Mouse (Mus musculus) CD8-positive naive resting alpha-beta T cell, adult 2 months (primary cell): Measurements from ENCODE around the gene Btg1.

ENCODE experiments used
- DNase-seq, 2 experiments: peaks; one replicate each; pipeline ENCODE4 v3.0.0; 2022; ENCODE audit warnings: low read depth in 2 of 2, low spot score in 2 of 2

Btg1 gene

DNA sequence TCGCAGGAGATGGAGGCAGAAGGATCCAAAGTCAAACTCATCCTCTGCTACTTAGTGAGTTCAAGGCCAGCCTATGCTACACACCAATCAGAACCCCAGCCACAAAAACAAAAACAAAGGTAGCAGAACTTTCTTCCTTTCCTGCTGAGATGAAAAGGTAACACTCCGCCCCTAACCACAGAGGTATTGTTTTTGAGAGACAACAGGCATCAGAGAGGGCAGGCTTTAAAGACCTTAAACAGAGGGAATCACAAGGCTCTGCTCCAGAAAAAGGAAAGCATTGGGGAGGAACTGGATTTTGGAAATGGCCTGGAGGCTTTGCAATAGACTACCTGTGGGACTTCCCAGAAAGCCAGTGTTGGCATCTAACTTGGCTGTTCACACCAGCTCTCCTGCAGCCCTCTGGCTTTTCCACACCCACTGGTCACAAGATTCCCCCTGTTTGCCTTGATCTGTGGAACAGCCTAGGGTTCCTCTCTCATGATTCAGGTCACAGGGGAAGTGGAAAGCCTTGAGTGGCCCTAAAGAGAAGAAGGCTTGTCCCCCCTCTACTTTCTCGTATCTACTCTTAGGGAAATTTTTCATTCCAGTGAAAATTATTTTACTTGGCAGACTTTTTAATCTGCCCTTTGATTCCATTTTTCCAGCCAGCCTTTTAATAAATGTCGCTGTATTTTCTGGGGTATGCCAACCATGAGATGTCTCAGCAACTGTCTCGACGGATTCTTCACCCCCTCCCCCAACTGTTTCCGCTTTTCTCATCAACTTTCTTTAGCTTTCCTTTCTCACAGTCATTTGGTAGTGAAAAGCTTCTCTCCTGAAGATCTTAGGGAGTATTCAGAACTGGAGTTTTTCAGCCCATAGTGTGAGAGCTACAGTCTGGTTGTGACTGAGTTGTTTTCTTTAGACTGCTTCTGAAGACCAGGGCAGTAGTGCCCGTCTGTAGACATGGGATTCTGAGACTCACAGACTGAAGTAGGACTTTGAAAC, 7.2 kb upstream of the Btg1 start:
- peak in 1 of 2 experiments; percentile 62 for DNase-seq

DNA sequence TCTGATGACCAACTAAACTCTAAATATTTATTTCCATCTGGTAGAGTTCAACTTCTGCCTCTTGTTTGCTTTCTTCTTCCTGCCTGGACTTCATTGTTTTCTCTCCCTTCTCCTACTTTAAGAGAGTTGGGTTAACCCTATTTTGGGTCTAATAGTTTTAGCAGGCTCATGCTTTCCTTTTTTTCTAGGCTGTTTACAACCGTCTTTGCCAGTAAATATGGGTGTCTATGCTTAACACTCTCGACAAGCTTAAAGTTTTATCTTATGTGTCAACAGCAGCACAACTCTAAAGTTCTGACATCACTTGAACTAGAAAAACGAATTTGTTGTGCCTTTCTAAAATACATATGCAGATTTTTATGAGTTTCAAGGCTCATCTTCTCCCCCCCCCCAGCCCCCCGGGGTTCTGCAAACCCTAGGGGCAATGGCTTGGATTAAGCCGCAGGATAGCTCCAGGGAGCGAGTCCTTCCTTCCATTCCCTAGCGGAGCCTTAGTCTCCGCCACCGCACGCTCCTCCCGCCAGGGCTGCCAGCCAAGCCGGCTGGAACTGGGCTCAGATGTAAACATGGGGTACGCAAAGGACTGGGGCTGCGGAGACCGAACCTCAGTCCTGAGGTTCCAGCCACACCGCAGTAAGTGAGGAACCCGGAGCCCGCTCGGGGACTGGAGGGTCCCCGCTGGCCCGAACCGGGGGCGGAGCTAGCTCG, 651 bp upstream of the Btg1 start:
- DNase-seq: no peak

DNA sequence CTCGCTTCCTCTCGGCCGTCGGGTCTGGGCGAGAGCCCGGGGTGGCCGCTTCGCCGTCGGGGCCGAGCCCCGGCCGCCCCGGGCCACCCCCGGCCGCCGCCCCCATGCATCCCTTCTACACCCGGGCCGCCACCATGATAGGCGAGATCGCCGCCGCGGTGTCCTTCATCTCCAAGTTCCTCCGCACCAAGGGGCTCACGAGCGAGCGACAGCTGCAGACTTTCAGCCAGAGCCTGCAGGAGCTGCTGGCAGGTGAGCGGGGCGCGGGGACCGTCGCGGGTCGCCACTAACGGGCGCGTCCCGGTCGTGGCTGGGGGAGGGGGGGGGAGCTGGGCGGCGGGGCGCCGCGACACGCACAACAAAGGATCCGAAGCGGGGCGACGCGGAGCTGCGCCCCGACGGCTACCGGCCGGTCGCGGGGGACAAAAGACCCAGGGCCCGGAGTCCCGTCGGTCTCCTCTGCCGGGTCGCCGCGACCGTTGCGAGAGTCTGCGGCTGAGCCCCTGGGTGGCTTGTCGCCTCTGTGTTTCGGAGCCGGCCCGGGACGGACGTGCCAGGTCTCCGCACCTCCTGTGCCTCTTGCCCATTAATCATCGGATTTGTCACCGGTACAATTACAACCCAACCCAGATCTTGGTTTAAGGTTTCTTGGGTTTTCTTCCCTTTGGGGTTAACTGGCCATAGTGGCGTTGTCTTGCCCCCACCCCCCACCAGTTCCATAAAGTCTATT, 580 bp downstream of the Btg1 start:
- DNase-seq: peak; percentile 51 to 68

DNA sequence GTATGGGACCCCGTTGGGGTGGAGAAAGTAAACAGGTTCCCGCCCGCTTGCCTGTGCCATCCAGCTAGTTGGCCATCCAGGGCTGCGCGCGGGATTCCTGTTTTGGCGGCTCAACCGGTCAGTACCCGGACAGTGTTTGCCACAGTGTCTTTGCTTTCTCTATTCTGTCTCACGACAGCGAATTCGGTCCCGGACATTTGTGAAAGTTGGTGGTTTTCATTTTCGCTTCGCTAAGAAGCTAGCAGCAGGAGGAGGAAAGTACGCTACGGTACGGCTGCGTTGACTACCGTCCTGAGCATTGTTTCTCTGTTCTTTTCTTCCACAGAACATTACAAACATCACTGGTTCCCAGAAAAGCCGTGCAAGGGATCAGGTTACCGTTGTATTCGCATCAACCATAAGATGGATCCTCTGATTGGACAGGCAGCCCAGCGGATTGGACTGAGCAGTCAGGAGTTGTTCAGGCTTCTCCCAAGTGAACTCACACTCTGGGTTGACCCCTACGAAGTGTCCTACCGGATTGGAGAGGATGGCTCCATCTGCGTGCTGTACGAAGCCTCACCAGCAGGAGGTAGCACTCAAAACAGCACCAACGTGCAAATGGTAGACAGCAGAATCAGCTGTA, 1.3 kb downstream of the Btg1 start:
- peak; percentile 71 to 80 for DNase-seq

DNA sequence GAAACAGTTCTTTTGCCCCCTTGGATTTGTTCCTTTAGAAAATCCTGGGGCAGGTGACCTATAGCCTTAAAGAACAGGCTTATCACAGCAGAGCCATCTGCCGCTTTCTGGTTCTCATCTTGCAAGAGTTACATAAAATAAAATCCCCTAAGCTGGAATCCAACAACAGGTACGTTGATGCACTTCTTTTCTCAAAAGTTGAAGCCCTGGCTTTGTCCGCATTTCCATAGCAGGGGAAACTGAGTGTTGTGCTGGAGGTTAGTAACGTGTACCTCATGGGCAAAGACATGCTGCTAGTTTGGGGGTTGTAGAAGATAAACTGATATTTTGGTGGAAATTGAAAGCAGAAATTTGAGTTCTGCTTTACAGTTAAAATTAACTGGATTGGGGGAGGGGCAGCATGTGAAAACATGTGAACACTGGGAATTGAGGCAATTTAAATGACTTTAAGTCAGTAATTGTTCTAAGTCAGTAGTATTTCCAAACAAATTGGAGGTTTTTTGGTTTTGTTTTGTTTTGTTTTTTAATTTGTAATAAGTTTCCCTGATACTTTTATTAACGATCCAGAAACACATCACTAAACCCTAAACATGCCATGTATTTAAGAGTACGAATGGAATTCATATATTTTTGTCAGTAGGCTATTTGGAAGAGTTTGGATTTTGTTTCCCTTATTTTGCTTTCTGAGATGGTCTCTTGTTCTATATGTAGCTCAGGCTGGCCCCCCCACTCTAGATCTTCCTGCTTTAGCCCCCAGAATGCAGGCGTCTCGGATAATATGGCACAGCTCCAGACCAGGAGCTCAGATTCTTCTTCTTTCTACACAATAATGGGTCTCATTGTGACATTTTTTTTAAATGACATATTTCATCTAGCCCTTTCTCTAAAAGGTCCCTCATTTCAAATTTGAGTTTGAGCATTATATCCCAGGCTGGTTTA, 3.4 kb downstream of the Btg1 start:
- no peak for DNase-seq

DNA sequence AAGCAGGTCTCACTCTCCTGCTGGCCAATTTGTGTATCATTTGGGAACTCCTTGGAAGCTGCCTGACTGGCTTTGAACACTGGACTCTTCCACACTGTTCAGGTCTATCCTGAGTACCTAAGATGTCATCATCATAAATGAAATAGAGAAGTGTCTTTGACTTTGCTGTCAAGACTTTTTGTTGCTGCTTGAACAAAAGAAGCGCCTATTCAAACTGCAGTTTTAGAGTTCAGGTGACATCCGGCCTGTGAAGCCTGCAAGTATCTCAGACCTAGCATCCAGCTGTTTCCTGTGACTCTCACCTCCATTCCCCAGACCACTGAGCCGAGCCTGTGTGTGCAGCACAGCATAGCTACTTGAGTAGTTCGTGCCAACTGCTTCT, 4.1 kb downstream of the Btg1 start:
- peak; percentile 65 to 69 for DNase-seq

DNA sequence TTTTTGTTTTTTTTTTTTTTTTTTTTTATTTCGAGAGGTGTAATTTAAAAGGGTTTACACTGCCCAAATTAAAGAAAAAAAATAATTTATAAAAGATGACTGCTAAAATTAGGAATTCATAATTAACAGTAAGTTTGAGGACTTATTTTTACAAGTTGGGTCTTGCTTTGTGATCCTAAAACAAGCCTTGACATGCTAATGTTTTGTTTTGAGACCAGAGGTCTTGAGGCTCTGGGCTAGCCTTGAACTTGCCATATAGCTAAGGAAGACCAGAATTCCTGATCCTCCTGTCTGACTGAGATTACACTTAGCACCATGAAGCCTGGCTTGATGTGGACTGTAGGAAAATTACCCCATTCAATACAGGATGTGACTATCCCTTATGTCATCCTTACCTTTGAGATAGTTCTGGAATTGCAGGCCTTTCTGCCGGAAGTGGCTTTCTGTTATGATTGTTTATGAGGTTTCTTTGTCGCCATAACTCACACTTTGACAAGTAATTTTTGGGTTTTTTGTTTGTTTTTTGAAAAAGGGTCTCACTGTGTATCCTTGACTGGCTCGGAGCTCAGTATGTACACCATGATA, 4.6 kb downstream of the Btg1 start:
- peak in 1 of 2 experiments; percentile 51 for DNase-seq

DNA sequence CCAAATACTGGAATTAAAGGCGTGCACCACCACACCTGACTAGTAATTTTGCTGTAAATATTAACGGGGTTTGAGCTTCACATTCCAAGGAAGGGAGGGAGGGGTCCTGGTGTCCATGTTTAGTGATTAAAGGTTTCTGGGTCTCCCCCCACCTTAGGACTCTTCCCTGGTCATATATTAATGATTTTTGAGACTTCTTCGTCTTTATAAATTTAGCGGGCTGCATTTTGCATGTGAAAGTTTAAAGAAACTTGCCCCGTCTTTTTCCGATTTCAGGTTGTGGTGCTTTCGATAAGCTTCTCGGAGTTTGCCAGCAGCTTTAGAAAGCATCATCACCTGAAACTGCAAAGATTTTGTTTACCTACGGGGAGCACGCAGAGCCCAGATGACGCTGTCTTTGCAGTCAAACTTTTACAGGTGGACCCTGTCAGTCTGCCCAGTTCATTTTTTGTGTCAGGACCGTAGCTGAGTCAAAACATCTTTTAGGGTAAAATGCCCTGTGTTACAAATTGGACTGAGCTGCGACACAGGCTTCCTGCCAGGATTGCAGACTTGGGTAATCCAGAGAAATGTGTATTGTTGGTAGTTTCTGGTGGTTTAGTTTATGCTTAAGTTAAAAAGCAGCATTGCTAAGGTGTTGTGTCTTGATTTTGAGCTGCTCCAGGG, 5.3 kb downstream of the Btg1 start:
- no peak for DNase-seq

DNA sequence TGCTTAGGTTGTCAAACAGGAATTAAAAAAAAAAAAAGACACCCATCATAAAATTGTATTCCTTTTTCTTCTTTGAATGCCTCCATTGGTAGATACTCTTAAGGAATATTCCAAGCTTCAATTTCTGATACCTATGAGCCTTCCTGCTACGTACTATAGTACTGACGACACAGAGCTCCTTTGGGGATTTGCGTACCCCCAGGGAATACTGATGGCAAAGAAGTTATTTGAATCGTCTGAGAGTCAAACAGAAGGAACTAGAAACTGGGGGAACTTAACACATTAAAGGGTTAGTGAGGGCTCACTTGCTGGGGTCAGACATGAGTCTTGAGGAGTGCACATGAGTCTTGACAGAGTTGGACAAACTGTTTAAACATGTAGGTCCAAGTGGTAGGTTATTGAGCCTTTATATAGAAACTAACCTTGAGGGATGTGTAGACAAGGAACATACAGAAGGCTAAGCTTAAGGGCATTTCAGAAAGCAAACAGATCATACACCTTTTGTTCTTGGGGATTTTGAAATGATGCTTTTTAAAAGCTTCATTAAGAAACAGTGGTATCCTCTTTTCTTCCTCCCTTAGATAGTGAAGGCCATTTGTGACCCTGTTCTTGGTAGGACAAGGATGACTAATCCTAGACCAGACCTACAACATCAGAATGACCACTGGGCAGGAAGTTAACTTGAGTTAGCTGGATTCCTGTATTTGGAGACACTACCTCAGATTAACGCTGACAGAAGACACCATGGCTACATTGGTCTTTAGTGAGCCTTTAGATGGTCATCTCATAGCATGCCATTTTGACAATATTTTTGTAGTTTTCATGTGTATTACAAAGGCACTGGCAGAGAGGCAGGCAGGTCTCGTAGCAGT, 6.2 kb downstream of the Btg1 start:
- DNase-seq: no peak

DNA sequence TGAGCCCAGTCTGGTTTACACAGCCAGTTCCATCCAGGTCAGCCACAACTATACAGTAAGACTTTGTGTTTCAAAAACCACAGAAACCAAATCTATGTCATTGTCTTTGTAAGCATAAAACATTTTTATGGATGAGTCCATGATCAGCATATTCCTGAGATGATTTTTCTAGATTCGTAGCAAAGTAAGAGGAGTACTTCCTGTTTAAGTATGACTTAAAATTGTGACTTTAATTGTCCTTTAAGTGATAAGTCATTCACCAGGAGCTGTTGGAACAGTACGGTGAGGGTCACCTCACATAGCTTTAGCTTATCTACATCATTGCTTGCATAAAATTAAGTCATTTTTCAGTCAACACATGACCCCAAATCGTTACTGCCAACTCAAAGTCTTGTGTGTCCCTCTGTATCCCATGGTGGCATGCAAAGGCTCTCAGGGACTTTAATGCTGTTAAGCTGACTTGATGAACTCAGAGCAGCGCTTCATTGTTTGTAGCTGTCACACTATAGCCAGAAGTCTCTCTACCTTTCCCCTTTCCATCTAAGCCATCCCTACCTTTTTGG, 6.9 kb downstream of the Btg1 start:
- DNase-seq: no peak

DNA sequence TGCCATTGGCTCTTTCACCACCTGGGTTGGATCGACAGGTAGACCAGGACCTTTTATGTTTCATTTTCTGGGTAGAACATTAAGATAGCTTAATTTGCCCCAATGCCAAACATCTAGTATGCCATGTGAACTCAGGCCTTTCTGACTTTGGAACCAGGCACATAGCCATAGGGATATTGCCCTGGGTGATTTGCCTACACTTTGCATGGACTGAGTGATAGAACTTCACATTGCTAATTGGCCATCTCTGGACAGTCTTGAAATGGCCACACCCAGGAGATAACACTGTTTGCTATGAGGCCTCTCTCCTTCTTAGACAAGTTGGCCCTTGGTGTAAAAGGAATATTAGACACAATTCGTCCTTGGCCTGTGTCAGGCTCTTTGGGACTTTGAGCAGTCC, 7.6 kb downstream of the Btg1 start:
- DNase-seq: no peak

DNA sequence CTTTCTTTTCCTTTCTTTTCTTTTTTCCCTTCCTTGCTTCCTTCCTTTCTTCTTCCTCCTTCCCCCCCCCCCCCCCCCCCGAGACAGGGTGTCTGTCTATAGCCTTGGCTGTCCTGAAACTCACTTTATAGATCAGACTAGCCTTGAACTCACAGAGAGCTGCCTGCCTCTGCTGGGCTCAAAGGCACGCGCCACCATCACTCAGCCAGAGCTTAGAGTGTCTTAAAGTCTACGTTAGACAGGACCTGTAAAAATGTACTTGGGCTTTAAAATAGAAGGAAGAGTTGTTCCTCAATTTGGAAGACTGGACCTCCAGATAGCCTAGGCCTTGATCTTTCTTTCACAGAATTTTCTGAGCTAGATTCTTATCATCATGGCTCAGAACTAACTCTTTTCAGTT, 8.3 kb downstream of the Btg1 start:
- DNase-seq: no peak

DNA sequence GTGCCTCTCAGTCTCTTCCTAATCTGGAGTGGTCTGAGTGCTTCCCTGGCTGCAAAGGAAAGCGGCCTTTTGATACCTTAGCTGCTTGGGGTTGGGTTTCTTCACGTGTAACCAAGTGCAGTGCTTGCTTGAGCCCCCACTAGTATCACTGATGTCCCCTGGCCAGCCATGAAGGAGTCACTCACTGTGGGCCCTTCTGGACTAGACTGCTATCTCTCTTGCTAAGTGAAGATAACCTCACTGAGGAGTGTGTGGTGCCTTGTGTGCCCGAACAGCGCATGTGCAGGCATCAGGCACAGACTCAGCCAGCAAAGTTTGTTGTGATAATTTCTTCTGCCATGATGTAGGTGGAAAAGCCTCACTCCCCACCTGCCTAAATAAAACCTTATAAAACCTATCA, 8.9 kb downstream of the Btg1 start:
- DNase-seq: no peak

DNA sequence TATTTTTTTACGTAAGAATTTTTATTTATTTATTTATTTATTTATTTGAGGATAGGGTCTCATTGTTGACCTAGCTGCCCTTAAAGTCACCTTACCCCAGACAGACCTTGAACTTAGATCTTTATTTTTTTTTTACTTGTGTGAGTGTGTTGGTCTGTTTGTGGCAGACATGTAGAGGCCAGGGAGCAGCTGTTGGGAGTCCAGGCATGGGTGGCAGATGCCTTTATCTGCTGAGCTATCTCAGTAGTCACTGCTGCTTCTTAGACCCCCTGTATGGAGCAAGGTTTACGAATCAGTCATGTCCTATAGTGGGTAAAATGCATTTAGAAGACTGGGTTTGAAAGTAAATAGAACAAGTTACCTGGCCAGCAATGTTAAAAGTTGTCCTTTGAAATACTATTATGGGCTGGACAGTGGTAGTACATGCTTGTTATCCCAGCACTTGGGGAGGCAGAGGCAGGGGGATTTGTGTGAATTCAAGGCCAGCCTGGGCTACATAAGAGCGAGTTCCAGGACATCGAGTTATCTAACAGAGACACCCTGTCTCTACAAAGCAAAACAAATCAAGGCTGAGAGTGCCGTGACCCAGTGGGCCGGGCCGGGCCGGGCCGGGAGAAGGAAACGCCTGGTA, 9.4 kb downstream of the Btg1 start:
- DNase-seq: no peak

DNA sequence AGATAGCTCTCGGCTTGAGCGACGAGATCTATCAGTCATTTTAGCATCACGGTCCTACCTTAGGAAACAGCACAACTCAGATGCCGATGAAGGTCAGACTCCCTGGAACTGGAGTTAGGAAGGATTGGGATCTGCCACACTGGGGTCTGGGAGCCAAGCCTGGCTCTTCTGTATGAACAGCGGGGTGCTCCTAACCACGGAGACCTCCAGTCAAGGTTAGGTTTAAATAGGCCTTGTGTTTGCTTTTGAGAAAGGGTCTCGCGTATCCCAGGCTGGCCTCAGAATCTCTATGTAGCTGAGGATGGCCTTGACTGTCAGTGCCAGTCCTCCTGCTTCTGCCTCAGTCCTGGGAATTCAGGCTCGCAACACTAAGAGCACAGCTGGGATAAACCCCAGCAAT, 10.5 kb downstream of the Btg1 start:
- no peak for DNase-seq

DNA sequence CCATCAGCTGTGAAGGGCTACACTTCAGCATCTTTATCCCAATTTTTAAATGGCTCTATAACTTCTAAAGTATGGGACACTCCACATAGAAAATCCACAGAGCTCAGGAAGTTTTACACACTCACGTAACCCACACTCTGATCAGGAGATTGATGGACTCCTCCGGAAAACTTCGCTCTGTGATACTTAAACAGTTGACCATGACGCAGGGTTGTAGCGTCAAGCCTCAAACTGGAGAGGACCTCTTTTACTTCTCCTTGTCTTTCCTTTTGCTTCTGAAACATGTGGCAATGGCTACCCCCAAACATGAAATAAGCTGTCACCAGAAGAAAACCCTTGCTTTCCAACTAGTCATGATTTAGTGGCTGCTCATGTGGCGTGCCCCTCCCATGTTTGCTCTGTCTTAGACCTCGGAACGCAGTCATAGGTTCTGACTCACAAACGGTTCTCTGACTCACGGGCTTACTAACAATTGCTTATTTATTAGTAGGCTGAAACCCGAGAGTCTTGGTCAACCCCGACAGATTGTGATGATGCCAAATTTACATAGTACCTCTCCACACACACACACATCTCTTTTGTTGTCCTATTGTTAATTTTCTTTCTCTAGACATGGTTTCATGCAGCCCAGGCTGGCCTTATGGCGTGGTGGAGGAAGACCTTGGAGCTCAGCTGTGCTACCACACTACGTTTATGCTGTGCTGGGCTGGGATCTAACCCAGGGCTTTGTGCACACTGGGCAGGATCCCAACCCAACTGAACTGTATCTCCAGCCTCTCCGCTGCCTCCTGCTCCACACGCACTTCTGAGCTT, 11.5 kb downstream of the Btg1 start:
- DNase-seq: no peak

DNA sequence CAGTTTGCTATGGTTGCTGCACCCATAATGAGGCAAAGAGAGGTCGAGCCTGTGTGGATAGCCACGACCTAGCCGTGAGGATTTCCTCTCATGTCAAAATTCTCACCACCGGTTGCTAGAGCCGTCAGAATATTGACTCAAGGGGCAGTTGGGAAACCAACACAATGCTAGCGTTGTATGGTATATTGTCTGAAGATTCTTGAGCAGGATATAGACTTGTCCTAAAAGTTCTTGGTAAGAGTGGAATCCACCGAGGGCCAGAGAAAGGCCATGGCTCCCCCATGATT, 12.1 kb downstream of the Btg1 start:
- no peak for DNase-seq
